Mouse (Mus musculus): ENCODE results near the gene Ip6k1. TPM values are rescaled to one million over a fixed set of nuclear protein-coding genes. Genes with fewer than 3 reads are reported as not detected.
"Not testable (repeated sequence)": the region's sequence is repeated elsewhere in the genome, so short reads cannot be mapped to it uniquely, and the experiment has no call there.

Ip6k1 gene
- total RNA-seq, 2 experiments from 2014 or later, result 175 to 179 TPM

GRCm38 (mm10) chr9:108013577-108013976, 11.3 kb downstream of the Ip6k1 start:
- DNase-seq (ENCODE audit: low spot score in 2 of 2); intact Hi-C loops (cut with DNase I): not testable (repeated sequence)

DNA sequence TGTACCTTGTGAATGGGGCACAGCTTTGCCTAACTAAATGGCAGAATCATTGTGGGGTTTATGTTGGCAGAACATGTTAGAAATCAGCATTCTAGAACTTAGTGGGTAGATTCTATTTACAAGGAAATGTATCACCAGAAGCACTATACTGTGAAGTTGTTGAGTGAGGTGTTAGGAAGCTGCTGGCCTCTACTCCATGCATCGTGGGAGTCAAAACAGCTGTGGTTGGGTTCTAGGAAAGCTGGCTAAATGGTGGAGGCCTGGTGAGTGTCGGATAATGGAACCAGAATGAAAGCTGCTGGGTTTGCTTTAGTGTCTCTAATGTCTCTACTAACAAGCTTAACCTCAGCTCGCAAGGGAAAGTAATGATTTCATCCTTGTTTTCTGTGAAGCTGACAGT, 14.8 kb downstream of the Ip6k1 start:
- intact Hi-C loops (cut with DNase I), result no loop called here
- peak in 1 of 2 experiments; percentile 41 for DNase-seq (ENCODE audit: low spot score in 2 of 2)

GRCm38 (mm10) chr9:108020741-108021140, 18.4 kb downstream of the Ip6k1 start:
- intact Hi-C loops (cut with DNase I), result no loop called here
- DNase-seq (ENCODE audit: low spot score in 2 of 2), result no peak

GRCm38 (mm10) chr9:108023216-108023615, 20.9 kb downstream of the Ip6k1 start:
- no peak for DNase-seq (ENCODE audit: low spot score in 2 of 2)
- intact Hi-C loops (cut with DNase I), result no loop called here

- intact Hi-C loops (cut with DNase I), result no loop called here
- no peak for DNase-seq (ENCODE audit: low spot score in 2 of 2)
Observed at GRCm38 (mm10) chr9:108026584-108026983, 24.3 kb downstream of the Ip6k1 start.

DNA sequence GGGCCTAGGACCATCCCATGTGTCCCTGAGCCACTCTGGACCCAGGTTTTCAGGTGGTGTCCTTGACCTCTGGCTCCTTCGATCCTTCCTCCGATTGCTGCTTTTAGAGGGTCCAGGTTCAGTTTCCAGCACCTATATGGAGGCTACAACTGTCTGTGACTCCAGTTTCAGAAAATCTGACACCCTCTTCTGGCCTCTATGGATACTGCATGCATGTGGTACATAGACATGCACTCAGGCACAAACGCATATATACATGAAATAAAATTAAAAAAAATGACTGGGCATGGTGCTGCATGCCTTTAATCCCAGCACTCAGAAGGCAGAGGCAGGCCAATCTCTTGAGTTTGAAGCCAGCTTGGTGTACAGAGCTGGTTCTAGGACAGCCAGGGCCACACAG, 25.6 kb downstream of the Ip6k1 start:
- intact Hi-C loops (cut with DNase I), result no loop called here
- no peak for DNase-seq (ENCODE audit: low spot score in 2 of 2)

DNA sequence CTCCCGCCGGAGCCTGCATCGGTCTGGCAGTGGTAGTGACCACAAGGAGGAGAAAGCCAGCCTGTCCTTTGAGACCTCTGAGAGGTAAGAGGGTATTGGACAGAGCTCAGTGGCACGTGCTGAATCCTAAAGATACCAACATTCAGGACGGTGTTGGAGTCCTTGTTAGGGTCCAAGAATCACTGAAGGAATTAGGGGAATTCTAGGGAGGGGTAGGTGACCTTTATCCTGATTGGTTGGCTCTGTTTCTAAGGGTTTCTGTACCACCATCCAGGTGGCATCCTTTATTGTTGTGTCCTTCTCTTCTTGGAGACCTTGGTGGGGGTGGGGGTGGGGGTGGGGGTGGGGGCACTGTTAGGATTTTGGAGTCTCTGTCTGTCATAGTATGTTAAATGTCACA, 29.8 kb downstream of the Ip6k1 start:
- intact Hi-C loops (cut with DNase I), result no loop called here
- no peak for DNase-seq (ENCODE audit: low spot score in 2 of 2)

DNA sequence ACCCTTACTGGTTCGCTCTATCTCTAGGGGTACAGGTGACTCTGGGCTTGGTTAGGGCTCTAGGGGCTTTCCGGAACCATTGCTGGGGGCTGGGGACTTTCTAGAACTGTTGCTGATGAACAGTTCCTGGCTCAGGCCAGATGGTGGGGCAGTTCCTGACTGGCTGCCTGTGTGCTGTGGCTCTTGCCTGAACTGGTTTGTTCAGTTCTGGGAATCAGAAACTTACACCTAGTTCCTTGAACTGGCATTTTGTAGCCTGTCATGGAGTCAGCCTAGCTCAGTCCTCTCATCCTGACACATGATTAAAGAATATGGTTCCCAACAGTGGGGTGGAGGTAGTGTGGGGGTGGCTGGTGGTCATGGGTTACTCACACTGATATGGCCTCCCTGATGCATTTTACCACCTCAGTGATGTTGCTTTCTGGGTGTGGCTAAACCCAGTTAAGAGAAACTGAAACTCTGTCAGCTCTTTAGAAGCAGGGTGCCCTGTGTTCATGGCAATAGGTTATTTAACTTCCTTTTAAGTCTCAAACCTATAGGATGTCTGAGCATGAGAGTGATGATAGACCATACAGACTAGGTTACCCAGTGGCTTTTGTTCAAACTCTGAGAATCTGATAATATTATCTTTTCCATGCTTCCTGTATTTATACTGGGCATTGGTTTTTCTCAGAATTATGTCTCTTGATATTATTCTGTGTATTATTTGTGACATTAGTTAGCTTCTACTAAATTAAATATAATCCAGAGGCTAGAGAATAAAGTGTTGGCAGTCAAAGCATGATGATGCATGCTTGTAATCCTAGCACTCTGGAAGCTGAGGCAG, 33.2 kb downstream of the Ip6k1 start:
- no peak for DNase-seq (ENCODE audit: low spot score in 2 of 2)
- intact Hi-C loops (cut with DNase I), result no loop called here

- intact Hi-C loops (cut with DNase I), result loop anchor here (5.0 kb wide), 1 partner anchor 83 kb away; no protein-coding TSS in a partner anchor
Observed at GRCm38 (mm10) chr9:108044751-108045492, 42.6 kb downstream of the Ip6k1 start.

GRCm38 (mm10) chr9:108046582-108046981, 44.3 kb downstream of the Ip6k1 start:
- intact Hi-C loops (cut with DNase I), result loop anchor here (5.0 kb wide), 1 partner anchor 84 kb away; no protein-coding TSS in a partner anchor
- DNase-seq (ENCODE audit: low spot score in 2 of 2), result no peak

More at GRCm38 (mm10) chr9:108044751-108045492, 42.6 kb downstream of the Ip6k1 start:
- no peak for DNase-seq (ENCODE audit: low spot score in 2 of 2)

DNA sequence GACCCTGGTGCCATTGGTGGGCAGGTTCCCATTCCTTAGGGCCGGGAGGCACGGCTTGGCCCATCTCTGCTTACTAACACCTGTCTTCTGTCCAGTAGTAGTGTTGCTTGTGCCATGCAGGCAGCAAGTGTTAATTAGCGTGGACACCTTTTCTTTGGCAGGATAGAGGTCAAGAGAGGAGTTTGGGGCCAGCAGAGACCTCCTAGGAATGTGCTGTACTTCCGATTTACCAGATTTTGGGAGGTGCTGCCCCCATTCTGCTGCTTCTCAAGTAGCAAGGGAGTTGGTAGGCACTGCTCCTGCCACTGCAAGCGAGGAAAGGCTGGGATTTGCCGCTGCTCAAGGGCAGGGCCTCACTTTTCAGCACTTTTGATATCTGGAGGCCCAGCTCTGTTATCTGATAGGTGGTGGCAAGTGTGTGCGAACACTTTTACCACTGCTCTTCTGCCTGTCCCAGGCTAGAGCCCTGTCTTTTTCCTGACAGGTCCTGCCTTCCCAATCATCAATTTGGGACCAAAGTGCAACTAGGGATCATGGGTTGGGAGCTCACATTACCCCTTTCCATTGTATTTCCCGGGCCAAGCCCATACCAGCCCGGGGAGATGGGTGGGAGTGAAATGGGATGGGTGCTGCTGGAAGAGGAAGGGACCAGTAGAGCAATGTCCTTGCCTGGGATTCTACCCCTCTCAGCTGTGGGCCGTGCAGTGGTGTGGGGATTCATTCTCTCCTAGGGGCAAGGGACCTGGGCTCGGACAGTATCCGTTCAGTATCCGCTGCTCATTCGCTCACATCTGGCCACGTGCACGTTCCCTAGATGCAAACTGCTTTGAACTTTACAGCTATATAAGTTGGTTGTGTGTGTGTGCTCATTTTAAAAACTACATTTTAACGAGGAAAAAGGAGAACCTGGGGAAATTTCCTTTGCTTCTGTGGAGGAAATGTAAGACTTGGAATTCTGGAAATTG, 45.6 kb downstream of the Ip6k1 start:
- DNase-seq (ENCODE audit: low spot score in 2 of 2), result no peak
- intact Hi-C loops (cut with DNase I), result loop anchor here (5.0 kb wide), 1 partner anchor 86 kb away; no protein-coding TSS in a partner anchor

- DNase-seq (ENCODE audit: low spot score in 2 of 2), result no peak
- intact Hi-C loops (cut with DNase I), result loop anchor here (5.0 kb wide), 1 partner anchor 86 kb away; no protein-coding TSS in a partner anchor
Observed at GRCm38 (mm10) chr9:108048566-108048955, 46.3 kb downstream of the Ip6k1 start.

DNA sequence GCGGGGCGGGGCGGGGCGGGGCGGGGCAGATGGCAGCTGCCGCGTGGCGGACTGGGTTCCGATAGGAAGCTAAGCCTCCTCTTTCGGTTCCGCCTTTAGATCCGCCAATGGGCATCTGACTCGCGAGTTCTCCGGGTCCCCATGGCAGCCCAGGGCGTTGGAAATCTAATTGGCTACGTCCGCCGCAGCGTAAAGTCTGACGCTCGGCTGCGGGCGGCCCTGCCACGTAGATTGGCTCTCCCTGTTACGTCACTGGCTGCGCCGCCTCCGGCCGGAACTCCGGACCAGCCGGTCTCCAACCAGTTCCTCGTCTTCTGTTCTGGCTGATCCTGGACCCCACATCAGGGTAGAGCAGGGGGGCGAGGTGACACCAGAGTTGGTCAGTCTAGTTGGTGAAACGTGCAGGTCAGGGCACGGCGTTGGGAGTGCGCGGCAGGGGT, 46.7 kb downstream of the Ip6k1 start, which contains the start of gene Gmppb:
TSS of gene Gmppb (plus strand) at position 227 of the 440 bp plus-strand sequence.
- DNase-seq (ENCODE audit: low spot score in 2 of 2), result peak; percentile 98
- intact Hi-C loops (cut with DNase I), result loop anchor here (5.0 kb wide), 1 partner anchor 87 kb away; no protein-coding TSS in a partner anchor

DNA sequence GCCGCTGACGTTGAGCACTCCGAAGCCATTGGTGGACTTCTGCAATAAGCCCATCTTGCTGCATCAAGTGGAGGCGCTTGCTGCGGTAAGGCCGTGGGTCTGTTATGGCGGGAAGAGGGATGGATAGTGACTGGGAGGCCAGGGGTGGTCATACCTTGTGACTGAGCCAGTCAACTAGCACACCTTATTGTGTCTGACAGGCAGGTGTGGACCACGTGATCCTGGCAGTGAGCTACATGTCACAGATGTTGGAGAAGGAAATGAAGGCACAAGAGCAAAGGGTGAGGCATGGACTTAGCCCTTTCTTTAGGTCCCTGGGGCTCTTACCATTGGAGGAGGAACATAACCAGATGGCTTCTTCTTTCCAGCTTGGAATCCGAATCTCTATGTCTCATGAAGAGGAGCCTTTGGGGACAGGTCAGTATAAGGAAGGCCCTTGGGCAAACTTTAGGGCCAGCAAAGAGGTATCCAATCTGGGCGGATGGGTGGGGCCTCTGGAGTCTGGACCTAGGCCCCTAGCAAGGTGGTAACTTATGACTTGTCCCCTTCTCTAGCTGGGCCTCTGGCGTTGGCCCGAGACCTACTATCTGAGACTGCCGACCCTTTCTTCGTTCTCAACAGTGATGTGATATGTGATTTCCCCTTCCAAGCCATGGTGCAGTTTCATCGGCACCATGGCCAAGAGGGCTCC, 47.4 kb downstream of the Ip6k1 start:
- intact Hi-C loops (cut with DNase I), result loop anchor here (5.0 kb wide), 2 partner anchors 87 to 147 kb away; no protein-coding TSS in a partner anchor
- no peak for DNase-seq (ENCODE audit: low spot score in 2 of 2)

DNA sequence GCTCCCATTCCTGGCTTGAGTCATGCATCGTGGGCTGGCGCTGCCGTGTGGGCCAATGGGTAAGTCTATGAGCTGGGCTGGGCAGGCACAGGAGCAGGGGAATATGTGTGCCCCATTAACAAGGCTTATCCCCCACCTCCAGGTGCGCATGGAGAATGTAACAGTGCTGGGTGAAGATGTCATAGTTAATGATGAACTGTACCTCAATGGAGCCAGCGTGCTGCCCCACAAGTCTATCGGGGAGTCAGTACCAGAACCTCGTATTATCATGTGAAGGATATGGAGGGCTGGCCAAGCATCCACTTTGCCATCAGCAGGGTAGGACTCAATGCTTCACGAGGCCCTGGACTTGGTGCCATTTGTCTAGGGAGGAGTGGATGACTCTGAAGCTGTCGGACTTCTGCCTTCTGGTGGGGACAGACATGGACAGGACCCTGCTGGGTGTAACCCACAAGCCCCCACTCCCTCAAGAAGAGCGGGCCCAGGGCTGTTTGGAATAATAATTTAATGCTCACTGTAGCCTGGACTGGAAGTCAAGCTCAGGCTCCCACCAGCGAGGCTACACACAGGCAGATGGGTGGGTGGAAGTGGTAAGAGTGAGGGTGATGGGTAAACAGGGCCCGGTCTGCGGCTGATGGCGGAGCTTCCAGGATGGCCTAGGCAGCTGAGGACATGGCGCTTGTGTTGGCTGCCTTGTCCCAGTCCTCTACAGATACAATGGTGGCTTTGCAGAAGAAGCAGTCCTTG, 49.1 kb downstream of the Ip6k1 start:
- intact Hi-C loops (cut with DNase I), result loop anchor here (5.0 kb wide), 1 partner anchor 149 kb away; no protein-coding TSS in a partner anchor

GRCm38 (mm10) chr9:108051931-108052220, 49.6 kb downstream of the Ip6k1 start:
- no peak for DNase-seq (ENCODE audit: low spot score in 2 of 2)
- intact Hi-C loops (cut with DNase I), result loop anchor here (5.0 kb wide), 1 partner anchor 150 kb away; no protein-coding TSS in a partner anchor

More for the DNA sequence above, 49.1 kb downstream of the Ip6k1 start:
- DNase-seq (ENCODE audit: low spot score in 2 of 2), result no peak

GRCm38 (mm10) chr9:108052411-108052810, 50.1 kb downstream of the Ip6k1 start:
- intact Hi-C loops (cut with DNase I), result loop anchor here (5.0 kb wide), 1 partner anchor 150 kb away; no protein-coding TSS in a partner anchor
- no peak for DNase-seq (ENCODE audit: low spot score in 2 of 2)

Measured in left cerebral cortex, postnatal 14 days (tissue).